Mouse (Mus musculus) ES-Bruce4 (cell line): ENCODE results near the gene Ung.

Experiments used
- CTCF ChIP-seq: IDR thresholded peaks from one replicate; pipeline ENCODE4 v1.8.1; 2011; ENCODE audit warnings: low read depth, low read length
- POLR2A ChIP-seq: IDR thresholded peaks from one replicate; pipeline ENCODE4 v1.8.1; 2011; ENCODE audit warnings: low read length; ENCODE audit not compliant: insufficient read depth

- TF ChIP-seq CTCF (no peak), POLR2A (no peak)
Measured at GRCm38 (mm10) chr5:114100390-114101099, 29.6 kb upstream of the Ung start.
